Mouse (Mus musculus): ENCODE measurements at regions not wholly inside any gene's neighbourhood (a gene's known extent, or its start where the extent isn't known, plus 50 kb on each side); places are given as distances from the start of the nearest gene placed in this dataset.

DNA sequence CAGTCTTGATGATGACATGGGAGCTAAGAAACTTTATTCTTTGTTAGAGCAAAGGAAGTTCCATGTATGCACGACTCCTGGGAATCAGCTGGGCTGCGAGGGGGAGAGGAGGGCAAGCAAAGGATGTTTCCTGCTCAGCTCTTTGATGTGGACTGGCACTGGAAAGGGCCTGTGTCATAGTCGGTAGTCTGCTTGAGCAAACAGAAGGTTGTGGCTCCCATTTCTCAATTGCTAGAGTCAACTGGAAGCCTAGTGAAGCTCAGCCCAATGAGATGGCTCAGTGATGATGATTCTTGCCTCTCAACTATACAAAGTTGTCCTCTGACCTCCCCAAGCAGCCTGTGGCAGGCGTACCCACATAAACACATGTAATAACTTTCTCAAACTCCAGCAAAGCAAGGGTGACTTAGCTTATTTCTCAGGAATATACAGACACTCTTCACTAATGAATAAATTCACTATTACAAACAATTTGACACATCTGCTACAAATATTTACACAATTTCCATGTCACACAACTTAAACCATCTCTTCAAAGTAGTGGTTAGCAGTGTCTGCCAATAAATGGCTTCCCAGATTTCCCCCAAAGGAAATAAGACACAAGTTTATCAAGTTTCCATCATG lies 115.4 kb upstream of the Smad1 start:
- no peak for DNase-seq

DNA sequence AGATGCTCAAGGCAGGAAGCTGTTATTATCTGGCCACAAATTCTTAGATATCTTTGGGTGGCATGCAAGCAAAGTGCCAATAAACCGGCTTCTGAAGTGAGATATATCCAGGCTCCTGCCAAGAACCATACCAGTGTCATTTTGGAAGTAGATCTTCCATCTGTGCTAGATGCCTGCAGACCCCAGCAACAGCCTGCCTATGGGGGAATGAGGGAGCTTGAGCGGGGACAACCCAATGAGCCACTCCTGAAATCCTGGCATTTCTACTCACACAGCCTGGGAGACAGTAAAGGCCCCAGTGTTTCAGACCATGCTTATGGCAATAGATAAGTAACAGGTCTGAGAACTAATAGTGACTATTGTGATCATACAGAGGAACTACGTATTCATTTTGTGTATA lies 109.3 kb upstream of the Smad1 start:
- DNase-seq = no peak

DNA sequence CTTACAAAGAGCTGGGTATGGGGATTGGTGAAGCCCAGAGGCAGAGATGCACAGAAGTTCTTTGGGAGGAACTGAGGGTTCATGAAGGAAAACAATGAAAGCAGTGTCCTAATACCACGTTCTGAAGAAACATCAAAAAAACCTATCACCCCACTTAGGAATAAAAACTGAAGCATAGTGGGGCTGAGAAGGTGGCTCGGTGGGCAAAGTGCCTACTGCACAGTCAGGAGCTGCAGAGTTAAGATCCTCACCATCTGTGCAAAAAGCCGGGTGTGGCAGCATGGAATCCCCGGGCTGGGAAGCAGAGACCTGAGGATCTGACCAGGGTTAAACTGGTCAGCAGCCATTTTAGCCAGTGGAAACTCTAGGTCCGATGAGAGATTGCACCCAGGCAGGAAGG lies 106.1 kb upstream of the Smad1 start:
- no peak for DNase-seq

DNA sequence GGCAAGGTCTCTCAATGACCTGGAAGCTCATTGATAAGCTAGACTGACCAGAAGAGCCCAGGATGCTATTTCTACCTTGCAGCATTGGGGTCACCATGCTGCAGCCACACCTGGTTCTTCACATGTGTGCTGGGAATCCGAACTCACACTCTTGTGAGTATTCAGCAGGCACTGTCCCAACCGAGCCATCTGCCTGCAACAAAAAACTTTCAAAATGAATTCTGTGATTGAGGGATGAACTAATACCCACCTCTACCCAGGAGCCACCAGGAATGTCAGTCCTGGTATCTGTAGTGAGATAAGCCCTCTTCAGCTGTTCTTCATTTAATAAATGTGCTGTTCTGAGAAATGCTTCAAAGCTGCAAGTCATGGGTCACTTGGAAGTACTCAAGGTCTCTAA lies 104.6 kb upstream of the Smad1 start:
- DNase-seq = no peak

DNA sequence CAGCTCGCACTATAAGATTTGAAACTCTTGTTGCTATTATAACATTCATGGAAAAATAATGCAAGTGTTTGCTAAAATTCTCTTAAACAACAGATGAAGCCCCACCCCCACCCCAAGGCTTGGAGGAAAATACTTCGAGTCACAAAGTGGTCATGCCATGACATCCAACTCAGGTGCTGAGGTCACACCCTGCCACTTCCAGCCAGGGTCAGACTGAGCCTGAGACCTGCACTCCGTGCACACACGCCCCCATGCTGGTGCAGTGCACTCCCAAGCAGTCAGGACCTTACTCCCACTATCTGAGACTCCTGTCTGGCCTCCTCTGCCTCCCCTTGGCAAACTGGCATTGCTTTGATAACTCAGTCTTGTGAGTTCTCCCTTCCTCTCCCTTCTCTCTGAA lies 102.7 kb upstream of the Smad1 start:
- no peak for DNase-seq

DNA sequence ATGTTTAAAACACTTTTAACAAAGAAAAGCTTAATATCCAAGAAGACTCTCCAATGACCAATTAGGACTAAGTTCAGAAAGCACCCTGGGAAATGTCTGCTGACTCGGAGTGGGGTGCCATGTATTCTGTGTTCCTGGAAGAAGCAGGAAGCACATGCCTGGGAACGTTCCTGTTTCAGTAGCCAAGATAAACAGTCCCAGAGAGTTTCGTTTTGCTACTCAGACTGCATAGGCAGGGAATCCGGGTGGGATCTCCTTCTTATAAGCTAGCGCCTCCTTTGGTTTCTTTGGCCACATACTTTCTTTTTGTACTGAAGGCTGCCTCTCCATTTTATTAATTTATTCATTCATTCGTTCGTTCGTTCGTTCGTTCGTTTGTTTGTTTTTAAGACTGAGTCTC lies 101.9 kb upstream of the Smad1 start:
- no peak for DNase-seq

DNA sequence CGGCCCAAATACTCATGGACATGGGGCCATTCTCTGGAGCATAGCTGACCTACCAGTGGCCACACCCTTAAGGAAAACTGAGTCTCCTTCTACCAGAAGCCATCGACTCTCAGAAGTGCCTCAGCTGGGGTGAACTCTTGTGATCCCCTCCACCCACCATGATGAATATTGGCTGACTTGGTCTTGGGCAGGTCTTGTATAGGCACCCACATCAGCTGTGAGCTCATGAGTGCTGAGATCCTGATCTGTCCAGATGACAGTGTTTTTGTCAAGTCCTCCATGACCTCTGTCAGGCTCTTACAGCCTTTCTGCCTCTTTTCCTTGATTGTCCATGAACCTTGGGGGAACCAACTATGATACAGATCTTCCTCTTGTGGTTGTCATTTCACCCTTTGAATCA lies 99.9 kb upstream of the Smad1 start:
- no peak for DNase-seq

DNA sequence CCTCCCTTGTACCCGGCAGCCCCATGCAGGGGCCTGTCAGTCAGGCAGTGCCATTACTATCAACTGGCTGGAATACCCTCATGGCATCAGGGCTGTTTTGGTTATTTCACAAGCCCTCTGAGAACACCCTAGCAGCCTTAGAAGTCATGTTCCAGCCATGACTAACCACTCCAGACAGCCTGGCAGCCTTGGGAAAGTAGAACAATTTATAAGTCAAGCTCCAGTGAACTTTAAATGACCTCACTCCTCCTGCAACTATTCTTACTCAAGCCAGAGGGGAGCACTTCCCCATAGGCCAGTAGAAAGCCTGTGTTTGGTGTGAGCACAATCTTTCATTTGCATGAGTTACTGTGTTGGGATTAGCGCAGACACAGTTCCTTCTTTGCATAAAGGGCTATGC lies 99.3 kb upstream of the Smad1 start:
- no peak for DNase-seq

DNA sequence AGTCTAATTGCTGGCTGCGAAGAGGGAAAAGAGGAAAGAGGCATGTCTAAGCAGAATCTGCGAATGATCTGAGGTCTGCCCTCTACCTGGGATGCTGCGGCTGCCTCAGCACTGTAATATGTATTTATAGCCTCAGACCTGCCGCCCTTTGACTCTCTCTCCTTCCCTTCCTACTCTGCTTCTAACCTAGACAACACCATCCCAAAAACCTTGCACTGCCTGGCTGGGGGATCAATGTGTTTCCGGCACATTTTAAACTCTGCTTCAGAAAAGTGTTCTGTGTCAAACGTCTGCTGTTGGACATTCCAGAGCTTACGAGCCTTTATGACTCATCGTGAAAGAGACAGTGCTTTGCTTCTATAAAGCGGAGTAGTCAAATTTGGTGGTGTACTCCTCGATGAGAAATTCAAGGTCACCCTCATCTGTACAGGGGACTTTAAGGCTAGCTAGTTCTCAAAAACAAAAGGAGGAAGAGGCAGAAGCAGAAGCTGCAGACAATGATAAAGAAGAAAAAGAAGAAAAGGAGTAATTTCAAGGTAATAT lies 91.9 kb upstream of the Smad1 start:
- DNase-seq = no peak

DNA sequence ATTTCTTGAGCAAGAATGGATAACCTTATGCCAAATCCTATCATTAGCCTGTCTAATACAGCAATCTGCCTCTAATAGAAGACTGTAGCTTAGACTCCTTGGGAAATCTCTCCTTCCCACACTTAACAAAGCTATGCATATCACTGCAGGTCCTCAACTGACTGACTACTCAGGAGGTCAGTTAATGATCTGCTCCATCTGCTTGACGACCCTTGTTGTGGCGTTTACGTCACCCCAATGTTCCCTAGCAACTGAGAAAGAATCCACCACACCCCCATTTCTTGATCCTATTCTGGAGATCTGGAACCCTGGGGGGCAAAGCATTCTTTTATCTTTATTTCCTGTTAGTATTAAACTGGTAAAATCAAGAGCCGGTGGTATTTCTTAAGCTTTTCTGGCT lies 91.4 kb upstream of the Smad1 start:
- DNase-seq = no peak

DNA sequence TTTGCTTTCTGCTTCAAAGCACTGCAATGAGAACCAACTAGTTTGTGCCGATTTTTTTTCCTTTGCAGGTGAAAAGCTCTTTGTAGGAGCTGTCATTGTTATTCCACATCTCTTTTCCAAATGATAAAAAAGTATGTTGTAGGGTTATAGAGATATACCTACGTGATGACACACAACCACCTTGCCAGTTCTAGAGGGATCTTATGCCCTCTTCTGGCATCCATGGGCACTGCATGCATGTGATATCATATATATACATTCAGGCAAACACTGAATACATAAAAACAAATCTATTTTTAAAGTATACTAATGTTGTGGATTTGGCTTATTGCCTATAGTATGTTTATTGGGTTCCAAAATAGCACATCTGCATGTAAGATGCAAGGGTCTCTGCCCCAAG lies 89.5 kb upstream of the Smad1 start:
- no peak for DNase-seq

DNA sequence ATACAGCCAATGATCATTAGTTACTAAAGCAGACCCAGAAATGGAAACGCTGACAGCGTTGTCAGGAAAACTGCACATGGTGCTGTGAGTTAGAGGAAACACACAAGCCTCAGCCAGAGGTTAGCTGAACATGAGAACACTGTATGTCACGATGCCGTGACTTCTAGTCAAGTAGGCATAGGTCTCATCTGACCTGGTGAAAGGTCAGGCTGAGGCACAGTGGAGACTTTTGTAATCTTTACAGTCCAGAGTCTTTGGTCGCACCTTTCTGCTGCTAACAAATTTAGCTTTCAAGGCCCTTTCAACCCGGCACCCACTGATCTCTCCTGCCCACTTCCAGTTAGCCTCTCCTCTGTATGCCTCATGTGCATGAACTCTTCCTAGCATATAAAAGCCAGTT lies 88.3 kb upstream of the Smad1 start:
- DNase-seq = no peak

DNA sequence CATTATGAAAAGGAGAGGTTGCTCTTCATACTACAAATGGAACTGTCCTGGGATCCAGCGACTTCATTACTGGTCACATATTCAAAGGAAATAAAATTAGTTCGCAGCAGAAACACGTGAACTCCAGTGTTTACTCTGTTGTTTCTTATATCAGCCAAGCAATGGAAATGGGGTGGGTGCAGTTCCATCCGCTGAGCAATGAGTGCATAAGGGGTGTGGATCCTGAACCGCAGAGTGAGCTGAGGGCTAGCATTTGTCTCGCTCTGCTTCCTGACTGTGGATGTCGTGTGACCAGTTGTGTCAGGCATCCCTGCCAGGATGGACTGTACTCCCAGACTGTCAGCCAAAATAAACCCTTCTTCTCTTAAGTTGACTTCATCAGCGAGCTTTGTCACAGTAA lies 80.0 kb upstream of the Smad1 start:
- no peak for DNase-seq

DNA sequence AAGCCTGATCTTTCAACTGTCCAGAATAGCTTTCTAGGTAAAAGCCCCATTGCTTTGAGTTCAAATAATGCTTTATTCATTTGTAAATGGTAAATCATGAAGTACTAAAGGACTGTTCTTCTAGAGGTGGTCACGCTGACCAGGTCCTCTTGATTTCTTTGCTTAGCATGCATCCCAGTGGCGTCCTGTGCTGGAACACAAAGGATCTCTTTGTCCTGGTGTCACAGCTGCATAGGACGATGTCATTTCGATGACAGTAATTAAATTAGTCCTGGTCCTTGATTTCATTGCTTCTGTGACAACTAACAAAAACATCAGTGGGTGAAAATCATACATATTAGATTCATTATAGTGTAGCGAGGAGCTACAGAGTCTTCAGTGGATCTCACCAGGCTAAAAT lies 76.7 kb upstream of the Smad1 start:
- no peak for DNase-seq

DNA sequence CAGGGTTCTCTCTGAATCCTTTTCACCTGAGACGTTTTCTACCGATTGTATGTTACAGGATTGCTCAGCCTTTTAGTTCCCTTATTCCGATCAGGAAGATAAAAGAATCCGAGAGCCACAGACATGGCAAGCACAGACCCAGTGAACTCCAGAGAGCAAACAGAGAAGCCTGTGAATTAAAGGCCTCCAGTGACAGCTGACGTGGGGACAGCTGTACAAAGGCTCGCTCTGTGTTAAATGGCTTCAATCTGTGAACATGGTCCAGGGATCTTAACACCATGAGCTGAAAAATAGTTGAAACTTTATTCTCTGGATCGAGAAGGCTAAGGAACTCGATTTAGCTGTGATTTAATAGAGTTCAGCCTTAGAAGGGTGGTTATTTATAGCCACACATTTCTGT lies 75.4 kb upstream of the Smad1 start:
- DNase-seq = no peak

DNA sequence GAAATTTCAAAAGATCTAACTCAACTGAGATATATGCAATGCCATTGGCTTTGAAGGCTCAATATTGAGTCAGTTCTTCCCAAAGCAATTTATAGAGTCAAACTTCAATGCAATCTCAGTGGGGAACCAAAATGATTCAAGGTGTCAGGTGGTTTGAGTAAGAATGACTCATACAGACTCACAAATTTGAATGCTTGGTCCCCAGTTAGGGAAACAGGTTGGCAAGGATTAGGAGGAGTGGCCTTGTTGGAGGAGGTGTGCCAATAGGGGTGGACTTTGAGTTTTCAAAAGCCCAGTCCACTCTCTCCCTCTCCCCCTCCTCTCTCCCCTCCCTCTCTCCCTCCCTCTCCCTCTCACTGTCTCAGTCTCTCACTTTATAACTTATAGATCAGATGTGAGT lies 52.8 kb upstream of the Smad1 start:
- no peak for DNase-seq

DNA sequence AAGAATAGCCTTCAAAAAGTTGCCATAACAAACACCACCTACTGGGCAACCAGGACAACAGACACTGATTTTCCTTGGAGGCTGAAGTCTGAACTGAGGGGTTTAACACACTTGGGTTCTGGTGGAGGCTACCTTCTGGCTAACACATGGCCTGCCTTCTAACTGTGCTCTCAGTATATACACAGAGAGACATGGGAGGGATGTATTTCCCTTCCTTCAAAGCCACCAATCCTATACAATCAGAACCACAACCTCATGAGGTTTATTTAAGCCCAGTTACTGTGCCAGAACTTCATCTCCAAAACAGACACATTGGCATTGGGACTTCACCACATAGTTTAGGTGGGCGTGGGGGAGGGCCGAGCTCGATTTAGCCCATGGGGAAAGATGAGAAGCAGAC lies 50.1 kb upstream of the Smad1 start:
- no peak for DNase-seq

Data from right cerebral cortex, postnatal 25 days (tissue).